Mouse (Mus musculus): Measurements from ENCODE around the gene Txndc2. TPM values are rescaled to one million over a fixed set of nuclear protein-coding genes. Genes with fewer than 3 reads are reported as not detected.
"Not testable (repeated sequence)": the region's sequence is repeated elsewhere in the genome, so short reads cannot be mapped to it uniquely, and the experiment has no call there.

Txndc2 gene
- polyA plus RNA-seq, 1 experiment from 2014 or later, result 0.08 TPM

- Histone ChIP-seq H3K4me3 (no peak overlapping the region), H3K36me3 (peaks cover 4% of the 10 kb centered on the region), H3K9ac (no peak overlapping the region), H3K27ac (no peak overlapping the region), H3K4me2 (no peak overlapping the region), H3K9me3 (no peaks in the 10 kb centered on the region), H3K27me3 (no peaks in the 10 kb centered on the region), H3K4me1 (no peaks in the 10 kb centered on the region)
- WGBS, result 89% methylated on average over 2 of the region's 2 CpGs
- 0 out of 2 replicates have a peak, but pooled peaks have one; percentile 22 for ATAC-seq (ENCODE audit: insufficient number of reproducible peaks, low FRiP score, low TSS enrichment, low read depth)
Observed at GRCm38 (mm10) chr17:65649175-65649493, 7.2 kb upstream of the Txndc2 start.

GRCm38 (mm10) chr17:65648371-65649174 lies 6.6 kb upstream of the Txndc2 start:
- Histone ChIP-seq H3K36me3 (peaks cover 4% of the 10 kb centered on the region), H3K9me3 (no peaks in the 10 kb centered on the region), H3K4me3 (no peak overlapping the region), H3K4me2 (no peak overlapping the region), H3K4me1 (peaks cover 2% of the 10 kb centered on the region), H3K27ac (no peak overlapping the region), H3K9ac (no peak overlapping the region), H3K27me3 (no peaks in the 10 kb centered on the region)
- WGBS, result 83% methylated on average over 9 of the region's 9 CpGs
- peak; percentile 11; the same call in 1 of the 2 replicates for ATAC-seq (ENCODE audit: insufficient number of reproducible peaks, low FRiP score, low TSS enrichment, low read depth)

DNA sequence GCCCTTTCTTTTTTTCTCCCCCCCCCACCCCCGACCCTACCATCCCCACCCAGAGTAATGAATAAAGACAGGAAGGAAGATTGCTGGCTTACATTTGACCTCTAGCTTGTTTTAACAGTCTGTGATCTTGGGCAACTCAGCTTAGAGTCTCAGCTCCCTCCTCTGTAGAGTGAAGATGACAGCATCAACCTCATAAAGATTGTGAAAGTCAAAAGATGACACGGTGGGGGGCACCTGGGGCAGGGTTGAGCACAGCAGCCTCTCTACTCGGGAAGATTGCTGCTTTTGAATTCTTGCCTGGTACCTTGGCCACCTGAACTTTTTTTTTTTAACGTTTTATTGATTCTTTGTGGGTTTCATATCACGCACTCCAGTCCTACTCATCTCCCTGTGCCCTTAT lies 6.0 kb upstream of the Txndc2 start:
- 58% methylated on average over 5 of the region's 5 CpGs for WGBS
- Histone ChIP-seq H3K27me3 (no peaks in the 10 kb centered on the region), H3K9me3 (no peaks in the 10 kb centered on the region), H3K4me3 (no peak overlapping the region), H3K4me1 (peaks cover 8% of the 10 kb centered on the region), H3K27ac (no peak overlapping the region), H3K4me2 (no peak overlapping the region), H3K9ac (no peak overlapping the region), H3K36me3 (peaks cover 4% of the 10 kb centered on the region)
- no peak for ATAC-seq (ENCODE audit: insufficient number of reproducible peaks, low FRiP score, low TSS enrichment, low read depth)

- Histone ChIP-seq H3K4me3 (no peak overlapping the region), H3K27ac (no peak overlapping the region), H3K27me3 (no peaks in the 10 kb centered on the region), H3K9ac (no peak overlapping the region), H3K36me3 (no peaks in the 10 kb centered on the region), H3K9me3 (no peaks in the 10 kb centered on the region), H3K4me2 (no peak overlapping the region), H3K4me1 (peaks cover 16% of the 10 kb centered on the region)
- no peak for ATAC-seq (ENCODE audit: insufficient number of reproducible peaks, low FRiP score, low TSS enrichment, low read depth)
- 64% methylated on average over 6 of the region's 6 CpGs for WGBS
Observed at GRCm38 (mm10) chr17:65647226-65647625, 5.3 kb upstream of the Txndc2 start.

GRCm38 (mm10) chr17:65643579-65643978 lies 1.6 kb upstream of the Txndc2 start:
- WGBS, result 62% methylated on average over 5 of the region's 5 CpGs
- no peak for ATAC-seq (ENCODE audit: insufficient number of reproducible peaks, low FRiP score, low TSS enrichment, low read depth)
- peak overlapping the region; percentile 69 for H3K27ac ChIP-seq

GRCm38 (mm10) chr17:65643051-65643521 lies 1.1 kb upstream of the Txndc2 start:
- 23% methylated on average over 10 of the region's 10 CpGs for WGBS
- Histone ChIP-seq H3K4me3 (no peak overlapping the region), H3K4me2 (peak overlapping the region; percentile 22), H3K9me3 (no peaks in the 10 kb centered on the region), H3K36me3 (no peaks in the 10 kb centered on the region), H3K27me3 (no peaks in the 10 kb centered on the region), H3K9ac (no peak overlapping the region), H3K4me1 (peaks cover 19% of the 10 kb centered on the region), H3K27ac (peak overlapping the region; percentile 69)
- no peak for ATAC-seq (ENCODE audit: insufficient number of reproducible peaks, low FRiP score, low TSS enrichment, low read depth)

More at GRCm38 (mm10) chr17:65643579-65643978, 1.6 kb upstream of the Txndc2 start:
- Histone ChIP-seq H3K4me2 (peak overlapping the region; percentile 22; the same call in 1 of the 2 replicates), H3K27me3 (no peaks in the 10 kb centered on the region), H3K36me3 (no peaks in the 10 kb centered on the region), H3K4me3 (no peak overlapping the region), H3K4me1 (peaks cover 19% of the 10 kb centered on the region), H3K9me3 (no peaks in the 10 kb centered on the region), H3K9ac (no peak overlapping the region)

- no peak overlapping the region for H3K4me3 ChIP-seq
- H3K9ac ChIP-seq, result no peak overlapping the region
- peaks cover 19% of the 10 kb centered on the region for H3K4me1 ChIP-seq
- no peaks in the 10 kb centered on the region for H3K36me3 ChIP-seq
- WGBS, result 53% methylated on average over 5 of the region's 5 CpGs
- H3K9me3 ChIP-seq, result no peaks in the 10 kb centered on the region
- ATAC-seq (ENCODE audit: insufficient number of reproducible peaks, low FRiP score, low TSS enrichment, low read depth), result no peak
- 0 out of 2 replicates have a peak overlapping the region, but pooled peaks have one; percentile 22 for H3K4me2 ChIP-seq
- H3K27me3 ChIP-seq, result no peaks in the 10 kb centered on the region
- H3K27ac ChIP-seq, result peak overlapping the region; percentile 69; the same call in 1 of the 2 replicates
Observed at GRCm38 (mm10) chr17:65642578-65642991, 617 bp upstream of the Txndc2 start.

DNA sequence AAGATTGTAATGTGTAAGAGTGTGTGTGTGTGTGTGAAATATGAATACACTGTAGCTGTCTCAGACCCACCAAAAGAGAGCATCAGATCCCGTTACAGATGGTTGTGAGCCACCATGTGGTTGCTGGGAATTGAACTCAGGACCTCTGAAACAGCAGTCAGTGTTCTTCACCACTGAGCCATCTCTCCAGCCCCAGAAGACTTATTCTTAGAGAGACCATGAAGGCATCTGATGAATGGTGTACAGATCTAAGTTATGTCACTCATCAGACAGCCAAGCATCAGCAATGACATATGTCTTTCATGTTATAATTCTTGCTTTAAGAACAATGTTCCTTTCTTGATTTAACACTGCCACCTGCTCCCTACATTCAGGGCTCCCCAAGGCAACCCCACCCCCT lies 2.8 kb downstream of the Txndc2 start:
- no peaks in the 10 kb centered on the region for H3K36me3 ChIP-seq

DNA sequence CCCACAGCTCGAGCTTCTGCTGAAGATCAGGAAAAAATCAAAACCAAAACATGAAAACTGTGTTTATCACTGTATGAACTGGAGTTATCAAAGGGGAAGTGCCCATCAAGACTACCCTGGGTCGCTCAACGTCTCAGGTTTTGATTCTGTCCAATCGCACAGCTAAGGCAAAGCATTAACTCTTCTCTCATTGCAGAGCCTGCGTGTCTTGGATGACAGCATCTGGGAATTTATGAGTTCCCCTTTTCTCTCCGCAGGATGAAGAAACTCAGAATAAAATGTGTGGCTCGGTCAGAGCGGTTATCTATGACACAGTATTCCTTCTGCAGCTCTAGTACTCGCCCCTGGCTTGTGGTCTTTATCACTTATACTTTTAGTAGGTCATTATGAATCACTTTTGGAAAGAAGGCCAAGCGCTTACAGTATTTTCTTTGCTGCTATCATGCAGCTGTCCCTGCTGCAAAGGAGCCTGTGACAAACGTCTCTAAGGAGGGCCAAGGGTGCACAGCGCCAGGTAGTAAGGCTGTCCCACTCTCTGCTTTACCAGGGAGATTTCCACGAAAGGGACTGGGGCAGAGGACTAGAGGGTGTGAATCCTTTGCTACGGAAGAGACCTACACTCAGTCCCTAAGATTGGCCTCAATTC lies 6.1 kb downstream of the Txndc2 start:
- Histone ChIP-seq H3K4me3 (no peak overlapping the region), H3K27me3 (no peaks in the 10 kb centered on the region), H3K4me1 (no peaks in the 10 kb centered on the region), H3K36me3 (no peaks in the 10 kb centered on the region), H3K9me3 (no peaks in the 10 kb centered on the region), H3K4me2 (no peak overlapping the region), H3K27ac (no peak overlapping the region), H3K9ac (no peak overlapping the region)
- no peak for ATAC-seq (ENCODE audit: insufficient number of reproducible peaks, low FRiP score, low TSS enrichment, low read depth)
- WGBS, result 68% methylated on average over 14 of the region's 14 CpGs

More for the DNA sequence above, 2.8 kb downstream of the Txndc2 start:
- no peak overlapping the region for H3K4me2 ChIP-seq
- H3K4me3 ChIP-seq, result no peak overlapping the region
- H3K9ac ChIP-seq, result no peak overlapping the region
- H3K27me3 ChIP-seq, result no peaks in the 10 kb centered on the region
- H3K9me3 ChIP-seq, result no peaks in the 10 kb centered on the region
- peaks cover 19% of the 10 kb centered on the region for H3K4me1 ChIP-seq
- no peak for ATAC-seq (ENCODE audit: insufficient number of reproducible peaks, low FRiP score, low TSS enrichment, low read depth)
- WGBS, result 83% methylated on average over 1 of the region's 1 CpGs
- H3K27ac ChIP-seq, result no peak overlapping the region

GRCm38 (mm10) chr17:65629943-65630342 lies 12.0 kb downstream of the Txndc2 start:
- no peak for ATAC-seq (ENCODE audit: insufficient number of reproducible peaks, low FRiP score, low TSS enrichment, low read depth)
- H3K9ac ChIP-seq, result no peak overlapping the region
- no peaks in the 10 kb centered on the region for H3K4me1 ChIP-seq
- H3K27me3 ChIP-seq, result no peaks in the 10 kb centered on the region
- H3K27ac ChIP-seq, result no peak overlapping the region
- 79% methylated on average over 6 of the region's 6 CpGs for WGBS
- H3K36me3 ChIP-seq, result no peaks in the 10 kb centered on the region
- no peaks in the 10 kb centered on the region for H3K9me3 ChIP-seq
- no peak overlapping the region for H3K4me3 ChIP-seq
- H3K4me2 ChIP-seq, result no peak overlapping the region

GRCm38 (mm10) chr17:65628823-65629532 lies 13.0 kb downstream of the Txndc2 start:
- H3K4me2 ChIP-seq, H3K4me1 ChIP-seq: not testable (repeated sequence)

GRCm38 (mm10) chr17:65626301-65626700 lies 15.7 kb downstream of the Txndc2 start:
- Histone ChIP-seq H3K9me3 (no peaks in the 10 kb centered on the region), H3K4me1 (no peaks in the 10 kb centered on the region), H3K4me3 (no peak overlapping the region), H3K4me2 (no peak overlapping the region), H3K9ac (no peak overlapping the region), H3K27me3 (no peaks in the 10 kb centered on the region), H3K27ac (no peak overlapping the region), H3K36me3 (no peaks in the 10 kb centered on the region)
- 84% methylated on average over 6 of the region's 6 CpGs for WGBS
- no peak for ATAC-seq (ENCODE audit: insufficient number of reproducible peaks, low FRiP score, low TSS enrichment, low read depth)

More at GRCm38 (mm10) chr17:65628823-65629532, 13.0 kb downstream of the Txndc2 start:
- H3K27ac ChIP-seq; H3K36me3 ChIP-seq; H3K27me3 ChIP-seq; H3K9me3 ChIP-seq; H3K4me3 ChIP-seq; ATAC-seq (ENCODE audit: insufficient number of reproducible peaks, low FRiP score, low TSS enrichment, low read depth); H3K9ac ChIP-seq: not testable (repeated sequence)
- WGBS, result 59% methylated on average over 13 of the region's 13 CpGs

All from limb, embryonic 15.5 days (tissue).